Mouse (Mus musculus): ENCODE measurements around the gene Wwtr1. TPM values are rescaled to one million over a fixed set of nuclear protein-coding genes. Genes with fewer than 3 reads are reported as not detected.
A peak's percentile ranks its signal among the peaks of the same experiment; 100 is the strongest.

Gene Wwtr1
- polyA plus RNA-seq, 1 experiment from 2014 or later: 11.7 TPM

DNA sequence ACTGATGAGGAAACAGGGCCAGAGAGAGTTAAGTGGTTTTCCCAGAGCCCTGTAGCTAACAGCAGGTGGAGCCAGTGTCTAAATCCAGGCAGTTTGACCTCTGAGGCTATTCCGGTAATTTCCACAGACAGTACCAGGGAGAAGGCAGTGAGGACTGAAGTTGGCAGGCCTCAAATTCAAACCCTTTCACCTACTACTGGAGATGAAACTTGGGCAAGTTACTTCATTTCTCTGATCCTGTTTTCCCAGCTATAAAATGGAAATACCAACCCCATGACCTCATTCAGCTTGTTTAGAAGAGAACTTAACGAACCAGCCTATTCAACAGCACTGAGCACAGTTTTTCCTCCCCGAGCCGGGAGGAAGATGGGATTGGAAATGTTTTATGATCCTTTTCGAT lies 105.4 kb downstream of the Wwtr1 start:
- Histone ChIP-seq H3K9me3 (no peaks in the 10 kb centered on the region), H3K27me3 (no peaks in the 10 kb centered on the region), H3K4me1 (peaks cover 31% of the 10 kb centered on the region), H3K9ac (replicated peaks) (no peak overlapping the region), H3K36me3 (no peaks in the 10 kb centered on the region), H3K27ac (replicated peaks) (peak overlapping the region; percentile 73), H3K4me2 (replicated peaks) (peak overlapping the region; percentile 46; the same call in 1 of the 2 replicates), H3K4me3 (no peak overlapping the region)
- 20% methylated on average over 5 of the region's 5 CpGs for WGBS
- ATAC-seq (ENCODE audit: low FRiP score, low read depth): peak; percentile 35

DNA sequence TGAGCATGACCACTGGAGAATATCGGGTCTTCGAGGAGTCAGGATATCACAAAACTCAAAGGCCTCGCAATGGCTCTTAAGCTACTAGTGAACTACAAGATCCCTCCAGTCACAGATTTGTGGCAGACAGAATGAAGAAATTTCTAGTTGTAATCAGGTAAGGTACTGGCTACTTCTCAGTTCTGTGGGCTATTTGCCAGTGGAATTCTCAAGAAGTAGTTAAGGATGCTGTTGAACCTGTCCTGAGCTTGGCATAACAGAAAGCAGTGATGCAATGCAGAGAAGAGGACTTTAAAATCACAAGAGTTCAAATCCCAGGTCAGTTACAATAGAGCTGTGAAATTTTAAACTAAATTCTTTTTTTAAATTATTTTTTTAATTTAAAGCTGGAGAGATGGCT lies 106.4 kb downstream of the Wwtr1 start:
- 97% methylated on average over 3 of the region's 3 CpGs for WGBS
- peaks cover 31% of the 10 kb centered on the region for H3K4me1 ChIP-seq
- no peaks in the 10 kb centered on the region for H3K27me3 ChIP-seq
- H3K4me2 ChIP-seq (replicated peaks): no peak overlapping the region
- H3K9ac ChIP-seq (replicated peaks): no peak overlapping the region
- H3K27ac ChIP-seq (replicated peaks): no peak overlapping the region
- no peaks in the 10 kb centered on the region for H3K36me3 ChIP-seq
- no peak overlapping the region for H3K4me3 ChIP-seq
- H3K9me3 ChIP-seq: no peaks in the 10 kb centered on the region
- ATAC-seq (ENCODE audit: low FRiP score, low read depth): no peak

- no peak for ATAC-seq (ENCODE audit: low FRiP score, low read depth)
- Histone ChIP-seq H3K4me3 (no peak overlapping the region), H3K27me3 (no peaks in the 10 kb centered on the region), H3K36me3 (no peaks in the 10 kb centered on the region), H3K4me1 (peaks cover 11% of the 10 kb centered on the region), H3K9ac (replicated peaks) (no peak overlapping the region), H3K4me2 (replicated peaks) (no peak overlapping the region), H3K9me3 (no peaks in the 10 kb centered on the region), H3K27ac (replicated peaks) (no peak overlapping the region)
- WGBS: 68% methylated on average over 3 of the region's 3 CpGs
Measured at GRCm38 (mm10) chr3:57466289-57466688, 109.4 kb downstream of the Wwtr1 start.

DNA sequence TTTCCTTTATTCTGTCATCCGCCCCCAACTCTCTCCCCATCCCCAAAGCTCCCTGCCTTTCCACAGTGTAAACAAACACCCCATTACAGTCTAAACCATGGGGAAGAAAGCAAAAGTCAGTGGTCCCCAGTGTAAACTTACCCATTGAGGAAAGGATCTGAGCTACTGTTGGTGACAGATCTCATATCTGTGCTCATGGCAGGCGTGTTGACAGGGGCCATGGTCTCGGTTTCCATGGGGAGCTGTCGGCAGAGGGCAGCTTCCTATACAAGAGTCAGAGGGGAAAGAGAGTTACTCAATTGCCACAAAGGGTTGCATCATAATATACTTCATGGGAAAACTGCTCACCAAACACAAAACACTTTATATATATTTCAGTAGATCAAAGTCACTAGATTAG lies 112.4 kb downstream of the Wwtr1 start:
- no peak for ATAC-seq (ENCODE audit: low FRiP score, low read depth)
- no peak overlapping the region for H3K4me2 ChIP-seq (replicated peaks)
- H3K27ac ChIP-seq (replicated peaks): no peak overlapping the region
- no peaks in the 10 kb centered on the region for H3K36me3 ChIP-seq
- H3K4me3 ChIP-seq: no peak overlapping the region
- no peaks in the 10 kb centered on the region for H3K27me3 ChIP-seq
- WGBS: 90% methylated on average over 4 of the region's 4 CpGs
- no peaks in the 10 kb centered on the region for H3K4me1 ChIP-seq
- H3K9me3 ChIP-seq: no peaks in the 10 kb centered on the region
- no peak overlapping the region for H3K9ac ChIP-seq (replicated peaks)

DNA sequence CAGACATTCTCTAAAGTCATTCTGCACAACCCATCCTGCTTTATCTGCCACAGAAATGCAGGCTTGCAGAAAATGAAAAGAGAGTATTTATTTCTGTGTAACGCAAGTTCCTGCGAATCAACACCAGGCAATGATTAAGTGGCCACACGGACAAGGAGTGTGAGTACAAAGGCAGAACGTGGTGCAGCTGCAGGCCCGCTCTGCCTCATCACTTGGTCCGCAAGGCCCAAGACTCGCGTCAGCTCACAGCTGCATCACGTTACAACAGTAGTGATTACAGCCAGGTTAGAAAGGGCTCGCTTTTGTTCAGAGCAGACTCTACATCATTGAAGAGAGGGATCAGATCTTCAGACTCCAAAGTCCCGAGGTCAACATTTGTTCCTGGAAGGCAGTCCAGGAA lies 117.1 kb downstream of the Wwtr1 start:
- Histone ChIP-seq H3K9me3 (no peaks in the 10 kb centered on the region), H3K4me3 (no peak overlapping the region), H3K4me2 (replicated peaks) (no peak overlapping the region), H3K9ac (replicated peaks) (no peak overlapping the region), H3K27me3 (no peaks in the 10 kb centered on the region), H3K27ac (replicated peaks) (no peak overlapping the region), H3K36me3 (no peaks in the 10 kb centered on the region), H3K4me1 (no peaks in the 10 kb centered on the region)
- ATAC-seq (ENCODE audit: low FRiP score, low read depth): no peak
- WGBS: 78% methylated on average over 11 of the region's 11 CpGs

DNA sequence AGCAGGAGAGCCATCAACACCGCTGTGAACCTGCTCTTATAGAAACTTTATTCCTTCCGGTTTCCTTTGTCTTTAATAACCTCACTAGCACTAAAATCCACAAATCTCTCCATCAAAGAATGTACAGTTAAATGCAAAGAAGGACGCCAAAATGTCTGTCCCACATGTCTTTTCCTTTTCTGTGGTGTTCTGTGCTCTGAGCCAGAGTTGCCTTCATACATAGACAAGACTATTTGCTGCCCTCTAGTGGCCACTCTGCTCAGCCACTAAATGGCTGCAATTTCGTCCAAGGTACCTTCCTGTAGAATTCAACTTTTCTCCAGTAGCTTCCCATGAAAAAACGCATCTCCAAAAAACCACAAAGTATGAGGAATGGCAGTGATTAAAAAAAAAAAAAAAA lies 127.3 kb downstream of the Wwtr1 start:
- Histone ChIP-seq H3K27me3 (no peaks in the 10 kb centered on the region), H3K4me2 (replicated peaks) (no peak overlapping the region), H3K36me3 (no peaks in the 10 kb centered on the region), H3K4me3 (no peak overlapping the region), H3K9ac (replicated peaks) (no peak overlapping the region), H3K9me3 (no peaks in the 10 kb centered on the region), H3K27ac (replicated peaks) (no peak overlapping the region), H3K4me1 (no peaks in the 10 kb centered on the region)
- ATAC-seq (ENCODE audit: low FRiP score, low read depth): peak; percentile 58; the same call in 1 of the 2 replicates
- WGBS: 33% methylated on average over 5 of the region's 5 CpGs

DNA sequence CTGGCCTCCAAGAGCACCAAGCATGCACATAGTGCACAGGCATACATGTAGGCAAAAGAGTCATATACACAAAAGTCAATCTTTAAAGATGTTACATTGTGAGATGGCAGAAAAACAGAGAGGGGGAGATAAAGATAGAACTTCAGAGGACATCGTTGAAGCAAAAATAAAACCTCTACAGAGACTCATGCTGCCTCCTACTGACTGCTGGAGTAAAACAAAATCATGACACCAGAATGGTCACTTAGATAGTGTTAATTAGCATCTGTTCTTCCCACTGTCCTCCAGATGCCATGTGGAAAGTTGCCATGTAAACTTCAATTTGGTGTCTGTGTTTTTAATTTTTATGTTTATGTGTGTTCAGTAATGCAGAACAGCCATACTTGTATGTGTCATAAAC lies 127.8 kb downstream of the Wwtr1 start:
- ATAC-seq (ENCODE audit: low FRiP score, low read depth): no peak
- H3K9ac ChIP-seq (replicated peaks): no peak overlapping the region
- no peak overlapping the region for H3K27ac ChIP-seq (replicated peaks)
- H3K4me2 ChIP-seq (replicated peaks): no peak overlapping the region
- WGBS: 63% methylated on average over 1 of the region's 1 CpGs
- no peaks in the 10 kb centered on the region for H3K4me1 ChIP-seq
- no peak overlapping the region for H3K4me3 ChIP-seq
- H3K9me3 ChIP-seq: no peaks in the 10 kb centered on the region
- no peaks in the 10 kb centered on the region for H3K27me3 ChIP-seq
- H3K36me3 ChIP-seq: no peaks in the 10 kb centered on the region

GRCm38 (mm10) chr3:57445706-57446105 lies 130.0 kb downstream of the Wwtr1 start:
- Histone ChIP-seq H3K9me3 (no peaks in the 10 kb centered on the region), H3K27ac (replicated peaks) (no peak overlapping the region), H3K4me2 (replicated peaks) (no peak overlapping the region), H3K4me1 (no peaks in the 10 kb centered on the region), H3K4me3 (no peak overlapping the region), H3K9ac (replicated peaks) (no peak overlapping the region), H3K36me3 (no peaks in the 10 kb centered on the region), H3K27me3 (no peaks in the 10 kb centered on the region)
- WGBS: 57% methylated on average over 3 of the region's 3 CpGs
- no peak for ATAC-seq (ENCODE audit: low FRiP score, low read depth)

DNA sequence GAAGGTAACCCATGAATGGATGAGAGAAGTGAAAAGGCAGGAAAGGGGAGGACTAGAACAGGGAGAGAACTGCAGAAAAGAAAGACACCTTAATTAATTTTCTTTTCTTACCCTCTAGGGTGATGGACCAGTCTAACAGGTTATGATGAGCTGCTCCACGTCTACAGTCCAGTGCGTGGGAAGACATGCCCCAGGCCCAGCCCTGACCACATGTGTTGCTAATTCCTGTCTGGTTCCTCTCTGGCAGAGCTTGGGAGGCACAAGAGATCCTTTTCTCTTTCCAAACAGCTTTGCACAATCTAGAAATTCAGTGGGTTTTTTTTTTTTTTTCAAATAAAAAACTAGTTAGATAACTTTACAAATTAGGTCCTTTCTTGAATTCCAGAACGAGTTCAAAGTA lies 134.8 kb downstream of the Wwtr1 start:
- no peak for ATAC-seq (ENCODE audit: low FRiP score, low read depth)
- no peaks in the 10 kb centered on the region for H3K36me3 ChIP-seq
- no peak overlapping the region for H3K4me2 ChIP-seq (replicated peaks)
- WGBS: 81% methylated on average over 3 of the region's 3 CpGs
- H3K4me3 ChIP-seq: no peak overlapping the region
- no peaks in the 10 kb centered on the region for H3K4me1 ChIP-seq
- H3K9me3 ChIP-seq: no peaks in the 10 kb centered on the region
- no peaks in the 10 kb centered on the region for H3K27me3 ChIP-seq
- H3K27ac ChIP-seq (replicated peaks): no peak overlapping the region
- no peak overlapping the region for H3K9ac ChIP-seq (replicated peaks)

DNA sequence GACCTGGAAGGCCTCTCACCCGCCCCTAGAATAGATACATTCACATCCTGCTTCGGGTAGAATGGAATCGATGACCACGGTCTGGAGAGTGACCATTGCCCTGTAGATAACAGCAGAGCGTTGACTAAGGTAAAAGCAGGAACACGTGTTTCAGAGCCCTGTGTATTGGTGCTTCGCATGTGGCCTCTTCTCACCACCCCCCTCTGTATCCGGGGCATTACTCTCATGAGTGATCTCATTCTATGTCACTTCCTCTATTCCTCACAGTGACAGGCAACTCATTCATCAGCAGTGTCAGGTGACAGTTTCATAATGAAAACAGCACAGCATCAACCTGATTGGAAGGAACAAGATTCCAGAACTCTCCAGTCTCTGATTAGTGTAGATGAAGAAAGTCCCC lies 140.3 kb downstream of the Wwtr1 start:
- no peaks in the 10 kb centered on the region for H3K9me3 ChIP-seq
- H3K27me3 ChIP-seq: no peaks in the 10 kb centered on the region
- H3K36me3 ChIP-seq: no peaks in the 10 kb centered on the region
- WGBS: 81% methylated on average over 8 of the region's 8 CpGs
- H3K27ac ChIP-seq (replicated peaks): no peak overlapping the region
- ATAC-seq (ENCODE audit: low FRiP score, low read depth): no peak
- H3K4me3 ChIP-seq: no peak overlapping the region
- H3K9ac ChIP-seq (replicated peaks): no peak overlapping the region
- no peaks in the 10 kb centered on the region for H3K4me1 ChIP-seq
- no peak overlapping the region for H3K4me2 ChIP-seq (replicated peaks)

DNA sequence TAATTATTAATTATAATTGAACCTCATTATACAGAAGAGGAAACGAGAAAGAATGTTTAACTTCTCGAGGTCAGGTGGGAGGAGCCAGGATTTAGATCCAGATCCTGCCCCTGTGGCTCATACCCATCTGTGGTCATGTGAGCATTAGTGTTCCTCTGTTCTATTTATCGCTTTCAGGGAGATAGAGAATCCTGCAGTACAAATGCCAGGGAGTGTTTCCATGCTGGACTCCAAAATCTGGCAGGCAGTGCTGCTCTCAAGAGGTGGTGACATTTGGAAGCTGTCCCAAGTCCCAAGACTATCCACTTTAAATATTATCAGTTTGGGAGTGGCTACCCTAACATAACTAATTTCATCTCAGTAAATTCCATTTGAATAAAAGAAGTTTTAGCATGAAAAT lies 144.0 kb downstream of the Wwtr1 start:
- Histone ChIP-seq H3K9ac (replicated peaks) (no peak overlapping the region), H3K9me3 (no peaks in the 10 kb centered on the region), H3K27ac (replicated peaks) (no peak overlapping the region), H3K4me3 (no peak overlapping the region), H3K4me2 (replicated peaks) (no peak overlapping the region), H3K27me3 (no peaks in the 10 kb centered on the region), H3K36me3 (no peaks in the 10 kb centered on the region), H3K4me1 (no peaks in the 10 kb centered on the region)
- ATAC-seq (ENCODE audit: low FRiP score, low read depth): no peak
- WGBS: 88% methylated on average over 3 of the region's 3 CpGs

GRCm38 (mm10) chr3:57429486-57429885 lies 146.2 kb downstream of the Wwtr1 start:
- Histone ChIP-seq H3K9me3 (no peaks in the 10 kb centered on the region), H3K9ac (replicated peaks) (no peak overlapping the region), H3K4me2 (replicated peaks) (no peak overlapping the region), H3K27me3 (no peaks in the 10 kb centered on the region), H3K27ac (replicated peaks) (no peak overlapping the region), H3K4me3 (no peak overlapping the region), H3K4me1 (no peaks in the 10 kb centered on the region), H3K36me3 (no peaks in the 10 kb centered on the region)
- ATAC-seq (ENCODE audit: low FRiP score, low read depth): no peak
- 78% methylated on average over 4 of the region's 4 CpGs for WGBS

DNA sequence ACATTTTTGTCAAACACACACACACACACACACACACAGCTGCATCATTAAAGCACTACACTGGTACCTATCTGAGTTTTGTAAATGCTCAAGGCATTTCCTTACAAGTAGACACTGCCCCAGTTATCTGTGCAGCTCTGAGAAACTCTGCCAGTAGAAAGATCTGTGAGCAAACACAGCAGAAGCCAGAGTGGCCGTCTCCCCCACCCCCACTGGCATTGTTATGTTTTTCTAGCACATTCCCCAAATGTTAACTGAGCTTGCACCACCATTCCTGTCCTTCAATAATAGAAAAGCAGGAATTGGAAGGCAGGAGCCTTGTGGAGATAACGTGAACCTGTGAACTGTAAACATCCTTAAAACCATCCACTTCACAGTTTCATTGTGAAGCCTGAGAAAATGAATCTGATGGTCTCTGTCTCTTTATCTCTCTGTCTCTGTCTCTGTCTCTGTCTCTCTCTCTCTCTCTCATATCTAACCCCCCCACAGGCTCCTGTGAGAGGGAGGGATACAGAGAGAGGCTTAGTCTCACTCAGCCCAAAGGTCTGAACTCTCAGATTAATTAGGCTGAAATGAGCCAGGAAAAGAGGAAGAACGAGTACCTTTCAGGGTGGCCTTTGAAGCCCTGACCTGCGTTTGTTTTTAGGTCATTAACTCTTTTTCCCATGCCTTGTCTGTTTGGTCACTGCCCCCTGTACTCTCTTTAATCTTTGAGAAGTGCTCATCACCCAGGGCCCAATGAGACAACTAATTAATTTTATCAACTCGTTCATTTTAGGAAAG lies 146.8 kb downstream of the Wwtr1 start:
- Histone ChIP-seq H3K36me3 (no peaks in the 10 kb centered on the region), H3K9ac (replicated peaks) (no peak overlapping the region), H3K27me3 (no peaks in the 10 kb centered on the region), H3K9me3 (no peaks in the 10 kb centered on the region), H3K4me1 (no peaks in the 10 kb centered on the region), H3K4me2 (replicated peaks) (no peak overlapping the region), H3K4me3 (no peak overlapping the region), H3K27ac (replicated peaks) (no peak overlapping the region)
- 55% methylated on average over 5 of the region's 5 CpGs for WGBS
- no peak for ATAC-seq (ENCODE audit: low FRiP score, low read depth)
